Mouse (Mus musculus) gastrocnemius, adult 2 months (tissue): ENCODE measurements around the gene Plcb1. TPM values are rescaled to one million over a fixed set of nuclear protein-coding genes. Genes with fewer than 3 reads are reported as not detected.
"Not testable (repeated sequence)": the region's sequence is repeated elsewhere in the genome, so short reads cannot be mapped to it uniquely, and the experiment has no call there.

ENCODE experiments used
- DNase-seq: peaks from one replicate; pipeline ENCODE4 v3.0.0; 2022
- H3K27ac ChIP-seq: fragments of 200-600 bp; 2 replicates; pipeline ENCODE4 v1.8.1; 2022; ENCODE audit warnings: mild to moderate bottlenecking
- H3K4me3 ChIP-seq: fragments of 200-600 bp; 2 replicates; pipeline ENCODE4 v1.8.1; 2022; ENCODE audit warnings: mild to moderate bottlenecking, moderate library complexity
- CTCF ChIP-seq: fragments of 200-600 bp; IDR thresholded peaks from 2 replicates; pipeline ENCODE4 v1.8.1; 2022; ENCODE audit warnings: antibody characterized with exemption, mild to moderate bottlenecking, moderate library complexity
- intact Hi-C: fragments of 180-260 bp; cut with DNase I; formaldehyde crosslinking; loops from one replicate; pipeline ENCODE4 v1.15.1; 2025
- total RNA-seq, 2 experiments: library from RNA; stranded (reverse); gene quantifications; 2 replicates each; pipeline ENCODE4 v1.2.3; 2021

Plcb1 gene
- total RNA-seq, 2 experiments from 2014 or later = 1.1 to 1.8 TPM

GRCm38 (mm10) chr2:135362948-135363347, 577.1 kb downstream of the Plcb1 start:
- no peak overlapping the region for H3K4me3 ChIP-seq
- TF ChIP-seq CTCF = no peak
- H3K27ac ChIP-seq = no peak overlapping the region
- intact Hi-C loops = loop anchor here (2.0 kb wide), 1 partner anchor 594 kb away; no protein-coding TSS in a partner anchor
- DNase-seq = no peak

- intact Hi-C loops = no loop called here
- H3K27ac ChIP-seq = no peak overlapping the region
- no peak for DNase-seq
- no peak overlapping the region for H3K4me3 ChIP-seq
- TF ChIP-seq CTCF = no peak
Observed at GRCm38 (mm10) chr2:135370259-135370835, 584.5 kb downstream of the Plcb1 start.

GRCm38 (mm10) chr2:135380796-135381195, 594.9 kb downstream of the Plcb1 start:
- DNase-seq, H3K4me3 ChIP-seq, intact Hi-C loops: not testable (repeated sequence)
- peak overlapping the region; percentile 61 for H3K27ac ChIP-seq

GRCm38 (mm10) chr2:135381396-135381795, 595.5 kb downstream of the Plcb1 start:
- H3K4me3 ChIP-seq = no peak overlapping the region
- TF ChIP-seq CTCF = no peak
- intact Hi-C loops = no loop called here
- DNase-seq = no peak
- H3K27ac ChIP-seq = peak overlapping the region; percentile 61

GRCm38 (mm10) chr2:135387990-135388389, 602.1 kb downstream of the Plcb1 start:
- TF ChIP-seq CTCF = peak; percentile 60
- intact Hi-C loops = loop anchor here (5.0 kb wide), 1 partner anchor 539 kb away; no protein-coding TSS in a partner anchor
- Histone ChIP-seq H3K4me3 (no peak overlapping the region), H3K27ac (no peak overlapping the region)
- no peak for DNase-seq

GRCm38 (mm10) chr2:135394698-135395097, 608.8 kb downstream of the Plcb1 start:
- no peak for TF ChIP-seq CTCF
- intact Hi-C loops = no loop called here
- DNase-seq = no peak
- Histone ChIP-seq H3K27ac (no peak overlapping the region), H3K4me3 (no peak overlapping the region)

- no peak for DNase-seq
- intact Hi-C loops = no loop called here
- no peak for TF ChIP-seq CTCF
- H3K27ac ChIP-seq = no peak overlapping the region
- no peak overlapping the region for H3K4me3 ChIP-seq
Observed at GRCm38 (mm10) chr2:135396375-135396774, 610.5 kb downstream of the Plcb1 start.

GRCm38 (mm10) chr2:135397970-135398369, 612.1 kb downstream of the Plcb1 start:
- Histone ChIP-seq H3K27ac (no peak overlapping the region), H3K4me3 (no peak overlapping the region)
- intact Hi-C loops = no loop called here
- TF ChIP-seq CTCF = no peak
- no peak for DNase-seq

GRCm38 (mm10) chr2:135399760-135400159, 613.9 kb downstream of the Plcb1 start:
- no peak for TF ChIP-seq CTCF
- Histone ChIP-seq H3K4me3 (no peak overlapping the region), H3K27ac (no peak overlapping the region)
- DNase-seq = no peak
- intact Hi-C loops = no loop called here

- TF ChIP-seq CTCF = no peak
- no peak for DNase-seq
- intact Hi-C loops = no loop called here
- H3K4me3 ChIP-seq = no peak overlapping the region
- no peak overlapping the region for H3K27ac ChIP-seq
Observed at GRCm38 (mm10) chr2:135402916-135403315, 617.0 kb downstream of the Plcb1 start.

- no peak for DNase-seq
- TF ChIP-seq CTCF = no peak
- Histone ChIP-seq H3K4me3 (no peak overlapping the region), H3K27ac (no peak overlapping the region)
- intact Hi-C loops = no loop called here
Observed at GRCm38 (mm10) chr2:135403344-135403743, 617.5 kb downstream of the Plcb1 start.

GRCm38 (mm10) chr2:135404095-135404494, 618.2 kb downstream of the Plcb1 start:
- no peak overlapping the region for H3K27ac ChIP-seq
- H3K4me3 ChIP-seq = no peak overlapping the region
- no peak for TF ChIP-seq CTCF
- intact Hi-C loops = no loop called here
- no peak for DNase-seq

GRCm38 (mm10) chr2:135409418-135410097, 623.7 kb downstream of the Plcb1 start:
- no peak for TF ChIP-seq CTCF
- no peak overlapping the region for H3K4me3 ChIP-seq
- no peak overlapping the region for H3K27ac ChIP-seq
- DNase-seq = no peak
- intact Hi-C loops = no loop called here

GRCm38 (mm10) chr2:135411675-135412074, 625.8 kb downstream of the Plcb1 start:
- no peak for TF ChIP-seq CTCF
- Histone ChIP-seq H3K27ac (no peak overlapping the region), H3K4me3 (no peak overlapping the region)
- intact Hi-C loops = no loop called here
- no peak for DNase-seq
